Comparison of ENCODE assay signal across 18 mouse cellular contexts in the genomic region with DNA sequence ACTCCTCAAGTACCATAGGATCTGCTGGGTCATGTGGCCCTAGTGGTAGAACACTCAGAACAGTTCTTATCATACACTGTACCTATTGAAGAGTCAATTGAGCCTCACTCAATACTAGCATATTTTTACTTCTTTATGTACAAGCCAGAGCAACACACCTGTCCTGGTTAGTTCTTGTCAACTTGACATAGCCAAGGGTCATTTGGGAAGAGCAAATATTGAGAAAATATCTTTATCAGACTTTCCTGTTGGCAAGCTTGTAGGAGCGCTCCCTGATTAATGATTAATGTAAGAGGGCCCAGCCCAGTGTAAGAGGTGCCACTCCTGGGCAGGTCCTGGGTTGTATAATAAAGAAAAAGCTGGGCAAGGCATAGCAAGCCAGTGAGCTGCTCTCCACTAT.
A peak's percentile ranks its signal among the peaks of the same experiment; 100 is the strongest.
DNase-seq lines count a peak whose midpoint lies in the region; ATAC-seq lines count a peak whose summit lies in the region.
"Had no signal": no experiment of that assay in that cellular context is flagged by ENCODE, and none has a peak within 500 bp of the region (broad histone marks: within the 10 kb centered on the region; RNA-seq: fewer than 3 reads in every experiment).

No protein-coding gene starts in this region.

- ATAC-seq in kidney, embryonic 16.5 days (ENCODE audit: low FRiP score, low TSS enrichment), result peak; percentile 74; the same call in 1 of the 2 replicates
- peak; percentile 100 for ATAC-seq in intestine, embryonic 16.5 days
- peak; percentile 98 for ATAC-seq in lung, embryonic 15.5 days (ENCODE audit: borderline replicate concordance, extremely low read depth, low FRiP score, low TSS enrichment)
- ATAC-seq in stomach, embryonic 14.5 days (ENCODE audit: insufficient number of reproducible peaks, insufficient read depth, low FRiP score, low read depth), result peak; percentile 96
- ATAC-seq in midbrain, embryonic 11.5 days (ENCODE audit: low FRiP score), result no peak
- ATAC-seq: forebrain, embryonic 14.5 days had no signal

- H3K9ac ChIP-seq in kidney, embryonic 16.5 days (replicated peaks; ENCODE audit: low read length), result no peak overlapping the region
- no peak overlapping the region for H3K9ac ChIP-seq in intestine, embryonic 16.5 days (ENCODE audit: low read depth, low read length)
- no peak overlapping the region for H3K9ac ChIP-seq in lung, embryonic 15.5 days
- no peak overlapping the region for H3K9ac ChIP-seq in stomach, embryonic 14.5 days (replicated peaks; ENCODE audit: low read depth, low read length)
- no peak overlapping the region for H3K9ac ChIP-seq in midbrain, embryonic 11.5 days (ENCODE audit: low read length)
- H3K9ac ChIP-seq: heart, embryonic 13.5 days; hindbrain, embryonic 15.5 days; limb, embryonic 15.5 days; neural tube, embryonic 12.5 days had no signal

- no peak for DNase-seq in kidney, postnatal 14 days
- no peak for DNase-seq in embryonic facial prominence, embryonic 10.5 days (ENCODE audit: low spot score)
- DNase-seq in midbrain, embryonic 11.5 days (ENCODE audit: low spot score, missing footprints), result no peak
- DNase-seq in left cerebral cortex, postnatal 25 days (ENCODE audit: low spot score in 2 of 2), result no peak
- DNase-seq: adrenal gland, adult 8-10 months; cerebellum, postnatal 14 days; heart, postnatal 36 days; right cerebral cortex, postnatal 14 days; thymus, postnatal 36 days had no signal

- 68% methylated on average over 1 of the region's 1 CpGs for WGBS in kidney, embryonic 16.5 days
- 65% methylated on average over 1 of the region's 1 CpGs for WGBS in intestine, embryonic 16.5 days
- WGBS in lung, embryonic 15.5 days, result 66% methylated on average over 1 of the region's 1 CpGs
- WGBS in stomach, embryonic 14.5 days, result 75% methylated on average over 1 of the region's 1 CpGs
- 90% methylated on average over 1 of the region's 1 CpGs for WGBS in embryonic facial prominence, embryonic 10.5 days
- WGBS in midbrain, embryonic 11.5 days, result 97% methylated on average over 1 of the region's 1 CpGs

- no peaks in the 10 kb centered on the region for H3K27me3 ChIP-seq in kidney, embryonic 16.5 days (ENCODE audit: insufficient read depth, low read length)
- H3K27me3 ChIP-seq in intestine, embryonic 16.5 days (replicated peaks; ENCODE audit: control insufficient read depth, insufficient read depth, low read length), result no peaks in the 10 kb centered on the region
- peaks cover 9% of the 10 kb centered on the region; the same call in 1 of the 2 replicates for H3K27me3 ChIP-seq in lung, embryonic 15.5 days
- no peaks in the 10 kb centered on the region for H3K27me3 ChIP-seq in stomach, embryonic 14.5 days (ENCODE audit: control insufficient read depth, insufficient read depth, low read length)
- H3K27me3 ChIP-seq in embryonic facial prominence, embryonic 10.5 days (replicated peaks; ENCODE audit: low read depth, poor library complexity, severe bottlenecking), result no peaks in the 10 kb centered on the region
- H3K27me3 ChIP-seq in midbrain, embryonic 11.5 days (ENCODE audit: control insufficient read depth, insufficient read depth, low read length), result no peaks in the 10 kb centered on the region
- H3K27me3 ChIP-seq: heart, embryonic 13.5 days; hindbrain, embryonic 15.5 days; limb, embryonic 15.5 days; neural tube, embryonic 12.5 days had no signal

- intact Hi-C loops in left cerebral cortex, postnatal 25 days (cut with DNase I), result no loop called here

- no peak overlapping the region for H3K27ac ChIP-seq in kidney, embryonic 16.5 days (ENCODE audit: low read length)
- peak overlapping the region; percentile 45 for H3K27ac ChIP-seq in intestine, embryonic 16.5 days (ENCODE audit: low read length)
- no peak overlapping the region for H3K27ac ChIP-seq in lung, embryonic 15.5 days
- H3K27ac ChIP-seq in stomach, embryonic 14.5 days (ENCODE audit: low read length), result no peak overlapping the region
- no peak overlapping the region for H3K27ac ChIP-seq in embryonic facial prominence, embryonic 10.5 days (replicated peaks)
- no peak overlapping the region for H3K27ac ChIP-seq in midbrain, embryonic 11.5 days (ENCODE audit: low read depth, low read length)
- H3K27ac ChIP-seq: heart, embryonic 13.5 days; hindbrain, embryonic 15.5 days; limb, embryonic 15.5 days; neural tube, embryonic 12.5 days had no signal

- no peak overlapping the region for H3K4me3 ChIP-seq in kidney, embryonic 16.5 days (ENCODE audit: low read length)
- no peak overlapping the region for H3K4me3 ChIP-seq in intestine, embryonic 16.5 days (ENCODE audit: low read length)
- H3K4me3 ChIP-seq in lung, embryonic 15.5 days, result no peak overlapping the region
- H3K4me3 ChIP-seq in stomach, embryonic 14.5 days (ENCODE audit: low read depth, low read length), result no peak overlapping the region
- no peak overlapping the region for H3K4me3 ChIP-seq in embryonic facial prominence, embryonic 10.5 days
- no peak overlapping the region for H3K4me3 ChIP-seq in midbrain, embryonic 11.5 days (ENCODE audit: low read depth, low read length)
- H3K4me3 ChIP-seq: heart, embryonic 13.5 days; hindbrain, embryonic 15.5 days; limb, embryonic 15.5 days; neural tube, embryonic 12.5 days had no signal

- H3K36me3 ChIP-seq in kidney, embryonic 16.5 days (ENCODE audit: insufficient read depth, low read length), result no peaks in the 10 kb centered on the region
- H3K36me3 ChIP-seq in intestine, embryonic 16.5 days (ENCODE audit: control insufficient read depth, insufficient read depth, low read length), result no peaks in the 10 kb centered on the region
- H3K36me3 ChIP-seq in lung, embryonic 15.5 days, result no peaks in the 10 kb centered on the region
- H3K36me3 ChIP-seq in stomach, embryonic 14.5 days (ENCODE audit: control insufficient read depth, insufficient read depth, low read length), result no peaks in the 10 kb centered on the region
- H3K36me3 ChIP-seq in embryonic facial prominence, embryonic 10.5 days (replicated peaks), result no peaks in the 10 kb centered on the region
- H3K36me3 ChIP-seq in midbrain, embryonic 11.5 days (ENCODE audit: control insufficient read depth, insufficient read depth, low read length), result no peaks in the 10 kb centered on the region
- H3K36me3 ChIP-seq: heart, embryonic 13.5 days; hindbrain, embryonic 15.5 days; limb, embryonic 15.5 days; neural tube, embryonic 12.5 days had no signal

- no peaks in the 10 kb centered on the region for H3K4me1 ChIP-seq in kidney, embryonic 16.5 days (ENCODE audit: insufficient read depth, low read length)
- H3K4me1 ChIP-seq in intestine, embryonic 16.5 days (ENCODE audit: control insufficient read depth, insufficient read depth, low read length), result no peaks in the 10 kb centered on the region
- no peaks in the 10 kb centered on the region for H3K4me1 ChIP-seq in lung, embryonic 15.5 days
- H3K4me1 ChIP-seq in stomach, embryonic 14.5 days (ENCODE audit: control insufficient read depth, insufficient read depth, low read length), result no peaks in the 10 kb centered on the region
- H3K4me1 ChIP-seq in embryonic facial prominence, embryonic 10.5 days, result no peaks in the 10 kb centered on the region
- no peaks in the 10 kb centered on the region for H3K4me1 ChIP-seq in midbrain, embryonic 11.5 days (ENCODE audit: control insufficient read depth, insufficient read depth, low read length)
- H3K4me1 ChIP-seq: heart, embryonic 13.5 days; hindbrain, embryonic 15.5 days; limb, embryonic 15.5 days; neural tube, embryonic 12.5 days had no signal

- no peaks in the 10 kb centered on the region for H3K9me3 ChIP-seq in kidney, embryonic 16.5 days (ENCODE audit: low read length)
- no peaks in the 10 kb centered on the region for H3K9me3 ChIP-seq in intestine, embryonic 16.5 days (ENCODE audit: control insufficient read depth, low read length)
- no peaks in the 10 kb centered on the region for H3K9me3 ChIP-seq in lung, embryonic 15.5 days
- no peaks in the 10 kb centered on the region for H3K9me3 ChIP-seq in stomach, embryonic 14.5 days (ENCODE audit: control insufficient read depth, low read depth, low read length)
- no peaks in the 10 kb centered on the region for H3K9me3 ChIP-seq in embryonic facial prominence, embryonic 10.5 days
- H3K9me3 ChIP-seq in midbrain, embryonic 11.5 days (ENCODE audit: control insufficient read depth, low read length), result no peaks in the 10 kb centered on the region
- H3K9me3 ChIP-seq: heart, embryonic 13.5 days; hindbrain, embryonic 15.5 days; limb, embryonic 15.5 days; neural tube, embryonic 12.5 days had no signal

- no peak overlapping the region for H3K4me2 ChIP-seq in kidney, embryonic 16.5 days (replicated peaks; ENCODE audit: low read depth, low read length)
- no peak overlapping the region for H3K4me2 ChIP-seq in intestine, embryonic 16.5 days (ENCODE audit: low read depth, low read length)
- no peak overlapping the region for H3K4me2 ChIP-seq in lung, embryonic 15.5 days
- no peak overlapping the region for H3K4me2 ChIP-seq in stomach, embryonic 14.5 days (replicated peaks; ENCODE audit: low read depth, low read length)
- no peak overlapping the region for H3K4me2 ChIP-seq in midbrain, embryonic 11.5 days
- H3K4me2 ChIP-seq: heart, embryonic 13.5 days; hindbrain, embryonic 15.5 days; limb, embryonic 15.5 days; neural tube, embryonic 12.5 days had no signal
